Mouse (Mus musculus): ENCODE results near the gene Ppfibp1.
"Not testable (repeated sequence)": the region's sequence is repeated elsewhere in the genome, so short reads cannot be mapped to it uniquely, and the experiment has no call there.

Ppfibp1 gene

GRCm38 (mm10) chr6:146887958-146888659 is at the start of gene Ppfibp1:
Gene Ppfibp1, plus strand, starts transcription at chr6:146888487.
- peak; percentile 86 for DNase-seq (ENCODE audit: low read depth, low spot score)

DNA sequence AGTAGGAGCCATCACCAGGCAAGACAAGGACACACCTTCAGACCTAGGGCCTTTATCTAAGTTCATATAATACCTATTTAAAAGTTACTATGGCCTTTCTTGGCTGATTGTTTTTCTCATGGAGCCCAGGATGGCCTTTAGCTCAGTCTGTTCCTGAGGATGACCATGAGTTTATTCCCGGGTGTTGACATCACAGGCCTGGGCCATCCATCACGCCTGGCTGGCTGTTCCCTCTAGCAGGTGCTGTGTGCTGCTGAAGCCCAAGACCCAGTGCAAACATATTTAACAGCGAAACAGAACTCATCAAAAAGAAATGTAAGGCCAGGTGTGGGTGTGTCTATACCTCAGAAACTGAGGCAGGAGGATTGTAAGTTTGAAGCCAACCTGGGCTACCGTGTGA is 49.4 kb upstream of the Ppfibp1 start:
- no peak for DNase-seq (ENCODE audit: low read depth, low spot score)

GRCm38 (mm10) chr6:146844867-146845266 is 43.4 kb upstream of the Ppfibp1 start:
- DNase-seq (ENCODE audit: low read depth, low spot score) = no peak

DNA sequence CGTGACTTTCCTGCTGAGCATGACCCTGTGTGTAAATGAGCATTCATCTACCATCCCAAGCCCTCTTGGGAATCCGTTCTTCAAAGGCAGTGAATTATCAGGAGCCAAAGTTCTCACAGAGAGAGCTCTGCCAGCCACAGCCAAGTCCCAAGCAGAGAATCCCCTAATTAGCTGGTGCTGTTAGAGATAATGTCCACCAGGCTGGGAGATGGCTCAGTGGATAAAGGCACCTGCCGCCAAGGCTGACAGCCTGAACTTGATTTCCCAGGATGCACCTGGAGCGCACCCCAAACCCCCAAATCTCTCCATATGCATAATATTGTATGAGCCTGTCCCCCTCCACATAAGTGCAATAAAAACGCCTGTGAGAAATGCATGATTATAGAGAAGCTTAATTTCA is 42.9 kb upstream of the Ppfibp1 start:
- no peak for DNase-seq (ENCODE audit: low read depth, low spot score)

DNA sequence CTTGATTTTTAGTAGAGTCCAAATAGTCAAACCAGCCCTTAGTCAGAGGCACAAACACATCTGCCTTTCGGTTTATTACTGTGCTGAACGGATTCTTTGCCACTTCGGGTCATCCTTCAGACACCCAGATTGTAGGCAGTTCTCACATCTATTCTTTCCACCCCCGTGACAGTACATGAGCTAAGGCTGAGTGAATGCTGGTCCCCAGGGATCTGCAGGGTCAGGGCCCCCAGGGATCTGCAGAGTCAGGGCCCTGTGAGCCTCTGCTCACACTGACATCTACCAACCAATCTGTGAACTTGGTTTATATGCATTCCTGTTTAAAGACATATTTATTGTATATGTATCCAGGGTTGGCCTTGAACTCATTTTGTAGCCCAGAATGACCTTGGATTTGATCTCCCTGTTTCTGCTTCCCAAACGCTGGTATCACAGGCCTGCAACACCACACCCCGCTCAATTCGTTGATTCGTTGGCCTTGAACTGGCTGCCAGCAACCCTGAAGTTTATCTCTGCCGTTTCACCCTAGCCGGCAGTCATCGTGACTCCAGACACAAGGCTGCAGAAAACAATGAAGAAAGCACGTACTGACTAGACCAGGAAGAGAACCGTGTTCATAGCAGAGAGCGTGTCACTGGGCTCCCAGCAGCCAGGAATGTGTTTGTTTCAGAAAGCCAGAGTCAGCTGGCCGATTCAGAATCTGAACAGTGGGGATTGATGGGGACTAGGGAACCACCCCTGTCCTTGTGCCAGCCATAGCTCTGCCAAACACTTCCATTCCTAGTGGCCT is 42.1 kb upstream of the Ppfibp1 start:
- DNase-seq (ENCODE audit: low read depth, low spot score) = no peak

GRCm38 (mm10) chr6:146847402-146847801 is 40.9 kb upstream of the Ppfibp1 start:
- no peak for DNase-seq (ENCODE audit: low read depth, low spot score)

GRCm38 (mm10) chr6:146848281-146848680 is 40.0 kb upstream of the Ppfibp1 start:
- no peak for DNase-seq (ENCODE audit: low read depth, low spot score)

DNA sequence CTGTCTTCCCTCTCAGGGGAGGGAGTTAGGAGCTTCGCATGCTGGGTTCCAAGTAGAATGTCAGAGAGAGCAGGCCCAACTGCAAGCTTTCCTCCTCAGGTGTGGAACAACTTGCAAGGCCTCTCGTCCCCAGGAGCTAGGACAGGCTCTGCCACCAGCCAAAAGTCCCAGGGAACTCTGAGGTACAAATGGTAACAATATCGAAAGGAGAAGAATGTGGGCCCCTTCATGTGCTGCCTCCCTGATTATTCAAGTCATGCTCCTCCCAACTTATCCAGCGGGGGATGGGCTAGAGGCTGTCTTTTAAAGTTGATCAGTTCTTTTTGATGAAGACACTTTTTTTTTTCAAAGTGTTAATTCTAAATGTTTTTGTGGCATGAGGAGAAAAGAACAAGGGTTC is 38.2 kb upstream of the Ppfibp1 start, which contains the start of gene Smco2:
TSS of gene Smco2 (plus strand) at position 55 of the 400 bp plus-strand sequence.
- no peak for DNase-seq (ENCODE audit: low read depth, low spot score)

- DNase-seq (ENCODE audit: low read depth, low spot score) = no peak
Observed at GRCm38 (mm10) chr6:146851916-146852315, 36.4 kb upstream of the Ppfibp1 start.

GRCm38 (mm10) chr6:146852739-146853138 is 35.5 kb upstream of the Ppfibp1 start:
- no peak for DNase-seq (ENCODE audit: low read depth, low spot score)

DNA sequence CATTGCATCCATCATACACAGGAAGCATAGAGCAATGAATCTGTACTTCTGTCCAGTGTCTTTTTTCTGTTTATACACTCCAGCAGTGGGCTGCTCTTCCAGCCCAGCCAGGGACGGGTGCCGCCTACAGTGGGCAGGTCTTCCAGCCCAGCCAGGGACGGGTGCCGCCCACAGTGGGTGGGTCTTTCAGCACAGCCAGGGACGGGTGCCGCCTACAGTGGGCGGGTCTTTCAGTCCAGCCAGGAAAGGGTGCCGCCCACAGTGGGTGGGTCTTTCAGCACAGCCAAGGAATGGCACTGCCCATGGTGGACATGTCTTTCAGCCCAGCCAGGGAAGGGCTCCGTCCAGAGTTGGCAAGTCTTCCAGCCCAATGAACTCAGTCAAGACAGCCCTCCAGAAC is 33.1 kb upstream of the Ppfibp1 start:
- no peak for DNase-seq (ENCODE audit: low read depth, low spot score)

DNA sequence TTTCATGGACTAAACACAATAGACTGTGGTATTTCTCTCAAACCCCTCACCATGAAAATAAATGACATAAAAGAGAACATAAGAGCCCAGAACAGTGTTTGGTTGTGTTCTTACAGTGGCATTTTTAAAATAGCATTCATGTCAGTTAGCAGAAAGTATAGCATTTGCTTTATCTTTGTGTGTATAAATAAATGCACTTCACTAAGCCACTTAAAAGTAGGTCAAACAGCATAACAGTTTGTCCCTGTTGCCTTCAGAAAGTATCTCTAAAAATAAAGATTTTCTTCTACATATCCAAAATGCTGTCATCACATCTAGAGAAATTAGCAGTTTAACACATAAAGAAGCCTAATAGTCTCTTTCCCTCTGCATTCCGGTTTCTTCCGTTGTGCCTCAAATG is 30.9 kb upstream of the Ppfibp1 start:
- no peak for DNase-seq (ENCODE audit: low read depth, low spot score)

DNA sequence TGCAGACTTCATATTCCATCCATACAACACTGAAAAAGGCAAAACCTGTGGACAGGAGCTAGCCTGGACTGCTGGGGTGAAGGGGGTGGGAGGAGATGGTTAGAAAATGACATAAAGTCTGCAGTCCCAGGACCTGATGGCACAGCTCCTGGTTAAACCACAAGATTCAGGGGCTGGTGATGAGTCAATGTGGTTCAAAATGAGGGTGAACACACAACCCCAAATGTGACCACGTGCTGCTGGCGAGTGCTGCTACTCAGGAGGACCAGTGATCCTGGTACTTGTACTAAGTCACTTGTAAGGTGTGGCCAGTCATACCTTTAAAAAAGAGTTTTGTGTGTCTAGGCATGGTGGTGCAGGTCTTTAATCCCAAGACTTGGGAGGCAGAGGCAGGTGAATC is 25.1 kb upstream of the Ppfibp1 start:
- no peak for DNase-seq (ENCODE audit: low read depth, low spot score)

- DNase-seq (ENCODE audit: low read depth, low spot score) = not testable (repeated sequence)
Observed at GRCm38 (mm10) chr6:146864370-146864769, 23.9 kb upstream of the Ppfibp1 start.

DNA sequence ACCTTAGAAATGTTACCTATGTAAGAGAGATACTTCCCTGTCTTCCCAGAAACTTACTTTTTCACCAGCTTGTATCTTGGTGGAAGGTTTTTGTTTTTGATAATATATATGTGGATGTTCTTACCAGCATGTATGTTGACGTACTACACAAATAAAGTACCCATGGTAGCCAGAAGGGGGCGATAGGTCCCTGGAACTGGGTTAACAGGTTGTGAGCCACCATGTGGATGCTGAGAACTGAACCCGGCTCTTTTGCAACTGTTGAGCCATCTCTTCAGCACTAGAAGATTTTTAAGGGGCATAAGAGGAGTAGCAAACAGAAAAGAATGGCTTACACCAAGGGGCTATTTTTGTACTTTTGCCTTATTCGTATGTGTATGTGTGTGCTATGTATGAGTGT is 22.6 kb upstream of the Ppfibp1 start:
- no peak for DNase-seq (ENCODE audit: low read depth, low spot score)

GRCm38 (mm10) chr6:146871975-146872374 is 16.3 kb upstream of the Ppfibp1 start:
- no peak for DNase-seq (ENCODE audit: low read depth, low spot score)

DNA sequence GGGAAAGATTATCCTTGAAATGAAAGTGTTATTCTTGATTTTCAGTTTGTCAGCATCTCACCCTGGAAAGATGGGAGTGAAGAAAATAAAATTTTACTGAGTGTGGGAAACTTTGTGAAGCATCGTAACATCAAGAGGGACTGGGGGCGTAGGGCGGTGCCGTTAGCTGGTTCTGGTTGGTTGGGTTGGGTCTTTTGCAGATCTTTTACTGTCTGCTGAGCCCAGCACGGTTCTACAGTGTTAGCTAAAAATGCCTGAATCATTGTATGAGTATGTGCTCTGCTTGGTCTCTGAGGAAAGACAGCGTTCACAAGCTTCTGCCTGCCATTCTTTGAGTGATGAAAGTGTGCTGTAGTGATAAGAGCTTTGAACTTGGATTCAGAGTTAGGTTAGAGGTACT is 13.9 kb upstream of the Ppfibp1 start:
- DNase-seq (ENCODE audit: low read depth, low spot score) = no peak

DNA sequence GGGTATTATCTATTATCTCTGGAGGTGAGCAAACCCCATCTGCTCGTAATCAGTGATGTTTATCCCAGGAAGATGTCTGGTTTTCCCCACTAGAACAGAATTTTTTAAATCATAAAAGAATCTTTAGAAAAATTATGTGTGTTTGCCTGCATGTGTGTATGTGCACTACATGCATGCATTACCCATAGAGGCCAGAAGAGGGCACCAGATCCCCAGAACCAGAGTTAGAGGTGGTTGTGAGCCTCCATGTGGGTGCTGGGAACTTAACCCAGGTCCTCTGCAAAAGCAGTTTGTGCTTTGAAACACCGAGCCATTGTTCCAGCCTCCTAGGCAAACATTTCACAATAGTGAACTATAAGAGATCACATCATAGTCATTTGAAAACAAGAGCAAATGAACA is 11.5 kb upstream of the Ppfibp1 start:
- DNase-seq (ENCODE audit: low read depth, low spot score) = no peak

DNA sequence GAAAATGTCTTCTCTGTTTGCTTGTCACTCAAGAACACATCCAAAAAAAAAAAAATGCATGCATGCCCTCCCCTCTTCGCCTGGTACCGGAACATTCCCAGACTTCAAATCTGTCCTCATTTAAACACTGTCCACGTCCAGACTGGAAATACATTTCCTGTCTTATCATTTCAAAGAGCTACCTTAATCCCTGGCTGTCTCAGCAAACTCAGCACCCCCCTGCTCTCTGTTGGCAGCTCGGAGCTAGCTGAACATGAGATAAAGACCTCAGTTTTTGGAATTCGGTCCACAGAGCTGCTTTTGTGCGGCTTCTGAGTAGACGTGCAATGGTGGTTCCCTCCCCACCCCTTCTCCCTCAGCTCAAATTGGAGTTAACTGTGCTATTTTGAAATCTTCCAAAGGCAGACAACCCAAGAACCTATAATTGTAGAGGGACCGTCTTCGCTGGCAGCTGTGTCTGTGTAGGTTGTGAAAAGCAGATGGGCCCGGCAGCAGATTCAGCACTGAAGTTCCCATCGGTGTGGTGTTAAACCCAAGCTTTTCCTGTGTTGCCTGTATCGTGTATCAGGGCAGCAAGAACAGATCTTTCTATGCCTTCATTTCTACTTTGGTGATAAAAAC is 10.8 kb upstream of the Ppfibp1 start:
- no peak for DNase-seq (ENCODE audit: low read depth, low spot score)

DNA sequence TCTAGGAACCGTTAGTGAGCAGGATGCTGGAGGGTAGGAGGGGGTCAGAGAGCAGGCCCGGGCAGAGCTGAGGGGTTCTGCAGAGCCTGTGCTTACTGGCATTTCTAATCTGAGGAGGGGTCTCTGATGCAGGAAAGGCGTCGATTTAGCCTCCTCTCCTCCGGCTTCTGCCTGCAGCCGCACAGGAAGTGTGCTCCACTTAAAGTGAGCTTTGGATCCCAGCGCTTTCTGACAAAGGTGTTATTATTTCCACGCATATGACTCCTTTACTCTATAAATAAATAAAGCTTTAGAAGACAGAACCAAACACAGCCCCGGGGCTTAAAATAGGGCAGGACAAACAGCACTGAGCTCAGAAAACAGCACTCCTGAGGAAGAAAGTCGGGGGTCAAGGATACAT is 9.4 kb upstream of the Ppfibp1 start:
- DNase-seq (ENCODE audit: low read depth, low spot score) = no peak

DNA sequence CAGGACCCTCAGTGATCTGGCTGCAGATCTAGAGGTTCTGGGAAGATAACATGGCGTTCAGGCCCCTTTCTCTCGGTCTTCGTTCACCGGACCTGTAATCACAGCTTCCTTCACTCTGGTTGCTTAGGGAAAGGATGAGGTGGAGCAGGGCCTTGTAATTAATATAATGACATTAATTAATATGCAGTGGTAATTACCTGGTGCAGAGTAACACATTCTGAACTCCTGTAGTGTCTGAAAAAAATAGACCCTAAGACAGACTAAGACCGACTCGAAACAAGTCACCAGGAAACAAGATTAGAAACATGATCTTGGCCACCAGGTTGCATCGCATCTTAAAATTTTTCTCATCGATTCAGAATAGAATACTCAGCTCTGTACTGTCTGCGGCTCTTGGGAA is 8.4 kb upstream of the Ppfibp1 start:
- DNase-seq (ENCODE audit: low read depth, low spot score) = no peak

DNA sequence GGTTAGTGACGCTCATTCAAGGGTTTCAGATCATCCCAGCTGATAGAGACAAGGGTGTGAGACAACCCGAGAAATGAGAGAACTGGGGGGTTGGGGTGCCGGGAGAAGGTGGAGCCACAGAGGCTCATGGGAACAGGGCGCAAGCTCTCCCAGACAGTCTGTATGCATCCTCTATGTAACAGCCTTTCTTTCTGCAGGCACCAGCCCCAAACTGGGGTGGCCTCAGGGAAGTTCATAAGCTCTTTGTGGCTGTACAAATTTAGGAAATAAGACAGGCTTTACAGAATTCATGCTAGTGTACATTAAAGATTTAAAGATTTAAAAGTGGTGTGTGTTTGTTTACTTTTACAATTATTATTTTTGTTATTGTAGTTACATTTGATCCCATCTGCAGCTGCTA is 8.0 kb upstream of the Ppfibp1 start:
- no peak for DNase-seq (ENCODE audit: low read depth, low spot score)
